Mouse (Mus musculus): ENCODE data around the gene Atf1. TPM values are rescaled to one million over a fixed set of nuclear protein-coding genes. Genes with fewer than 3 reads are reported as not detected.

Gene Atf1
- total RNA-seq (2021): 10 to 100 TPM; 22.5 to 24.2 TPM
- long read RNA-seq, experiment 1, partial matches to known transcripts: 1 of 2 reads
- long read RNA-seq, experiment 1, other reads (novel, unspliced or antisense): 1 of 2 reads
- long read RNA-seq, experiment 2, partial matches to known transcripts: 0 of 2 reads
- long read RNA-seq, experiment 2, other reads (novel, unspliced or antisense): 1 of 2 reads

DNA sequence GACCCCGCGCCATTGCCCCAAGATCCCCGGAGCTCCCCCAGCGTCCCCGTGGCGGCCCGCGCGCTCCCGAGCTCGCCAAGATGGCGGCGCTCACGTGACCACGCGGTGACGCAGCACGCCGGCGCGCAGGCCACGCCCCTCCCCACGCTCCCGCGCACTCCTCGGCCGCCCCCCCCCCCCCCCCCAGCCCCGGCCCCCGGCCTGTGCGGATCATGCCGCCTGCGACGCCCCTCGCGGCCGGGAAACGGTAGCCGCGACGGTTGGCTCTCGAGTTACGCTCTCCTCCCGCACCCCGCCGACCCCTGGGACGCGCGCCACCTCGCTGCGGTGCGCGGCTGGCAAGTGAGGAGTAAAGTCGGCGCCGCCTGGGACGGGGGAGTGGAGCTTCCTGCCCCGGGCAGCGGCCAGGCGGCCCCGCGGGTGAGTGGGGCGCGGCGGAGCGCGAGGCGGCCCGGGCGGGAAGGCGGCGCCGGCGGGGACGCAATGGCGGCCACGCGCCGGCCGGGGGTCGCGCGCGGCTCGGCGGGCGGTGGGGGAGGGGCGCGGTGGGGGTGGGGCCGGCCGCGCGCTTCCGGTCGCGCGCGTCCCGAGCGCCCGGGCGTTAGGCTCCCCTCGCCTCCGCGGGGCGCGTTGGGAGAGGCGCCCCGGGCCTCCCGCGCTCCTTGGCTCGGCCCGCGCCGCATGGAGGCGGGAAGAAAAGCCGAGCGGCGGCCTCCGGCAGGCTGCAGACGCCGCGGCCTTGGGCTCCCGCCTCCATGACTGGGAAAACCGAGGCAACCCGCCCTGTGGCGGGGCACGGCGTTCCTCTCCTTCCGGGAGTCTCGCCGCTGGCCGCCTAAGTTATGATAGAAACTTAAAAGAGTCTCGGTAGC is at the start of gene Atf1:
Gene Atf1 (plus strand): TSS at position 157 of the 872 bp plus-strand sequence.
- peak within 1 kb of the TSS; percentile 100 for H3K27ac ChIP-seq
- peak; percentile 43 for TF ChIP-seq CTCF (conservative IDR thresholded peaks at IDR 0.05)
- peak; percentile 81 to 90 for DNase-seq (ENCODE audit: low spot score in 2 of 2)
- H3K4me3 ChIP-seq: peak within 1 kb of the TSS; percentile 84

DNA sequence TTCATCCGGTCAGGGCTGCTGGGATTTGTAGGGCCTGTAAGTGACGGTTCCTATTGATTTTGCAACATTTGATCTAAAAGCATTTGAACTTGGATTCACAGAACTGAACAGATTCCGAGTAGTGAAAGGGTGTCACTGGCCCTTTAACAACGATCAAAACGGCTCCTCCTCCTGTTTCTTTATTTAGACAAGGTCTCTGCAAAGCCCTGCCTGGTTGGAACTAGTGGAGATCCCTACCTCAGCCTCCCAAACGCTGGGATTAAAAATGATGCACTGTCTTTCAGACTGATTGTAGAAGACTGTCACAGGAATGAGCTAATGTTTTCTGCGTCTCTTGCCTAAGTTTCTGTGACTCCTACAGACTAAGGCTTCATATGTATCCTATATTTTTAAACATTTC is 49.1 kb upstream of the Atf1 start:
- Histone ChIP-seq H3K27ac (no peak overlapping the region), H3K4me3 (no peak overlapping the region)
- no peak for DNase-seq (ENCODE audit: low spot score in 2 of 2)
- TF ChIP-seq CTCF (conservative IDR thresholded peaks at IDR 0.05): no peak

DNA sequence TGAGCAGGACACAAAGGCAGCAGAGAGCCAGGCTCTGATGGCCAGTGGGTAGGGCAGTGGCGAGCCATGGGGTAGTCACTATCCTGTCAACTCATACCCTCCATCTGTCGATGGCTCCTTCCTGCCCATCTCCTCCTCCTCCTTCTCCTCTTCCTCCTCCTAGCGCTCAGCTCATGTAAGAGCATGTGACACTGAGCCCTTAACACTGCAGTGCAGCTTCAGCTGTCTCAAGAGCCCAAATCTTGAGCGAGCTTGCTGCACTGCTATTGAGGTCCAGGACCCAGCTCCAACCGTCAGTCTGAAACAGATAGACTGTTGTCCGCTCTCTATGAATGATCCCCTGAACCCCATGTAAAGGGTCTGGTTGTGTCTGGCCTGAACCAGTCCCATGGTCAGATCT is 47.9 kb upstream of the Atf1 start:
- no peak for TF ChIP-seq CTCF (conservative IDR thresholded peaks at IDR 0.05)
- Histone ChIP-seq H3K4me3 (no peak overlapping the region), H3K27ac (peak overlapping the region; percentile 60)
- DNase-seq (ENCODE audit: low spot score in 2 of 2): no peak

DNA sequence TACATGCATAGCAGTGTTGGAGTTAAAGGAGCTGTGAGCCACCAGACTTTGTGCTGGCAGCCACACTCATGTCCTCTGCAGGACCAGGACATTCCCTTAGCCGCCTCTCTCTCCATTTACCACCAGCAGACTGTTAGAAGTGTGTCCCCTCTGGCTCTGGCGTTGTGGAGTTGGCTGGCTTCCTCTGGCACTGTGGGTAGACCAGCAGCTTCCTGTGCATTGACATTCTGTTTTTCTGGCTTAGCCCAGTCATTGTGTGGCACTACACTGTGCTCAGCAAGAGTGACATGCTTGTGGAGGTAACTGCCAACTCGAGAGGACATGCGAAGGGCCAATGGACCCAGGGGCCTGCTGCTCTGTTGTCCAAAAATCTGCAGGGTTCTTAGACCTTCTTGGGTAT is 47.4 kb upstream of the Atf1 start:
- no peak for DNase-seq (ENCODE audit: low spot score in 2 of 2)
- peak overlapping the region; percentile 60 for H3K27ac ChIP-seq
- no peak for TF ChIP-seq CTCF (conservative IDR thresholded peaks at IDR 0.05)
- no peak overlapping the region for H3K4me3 ChIP-seq

DNA sequence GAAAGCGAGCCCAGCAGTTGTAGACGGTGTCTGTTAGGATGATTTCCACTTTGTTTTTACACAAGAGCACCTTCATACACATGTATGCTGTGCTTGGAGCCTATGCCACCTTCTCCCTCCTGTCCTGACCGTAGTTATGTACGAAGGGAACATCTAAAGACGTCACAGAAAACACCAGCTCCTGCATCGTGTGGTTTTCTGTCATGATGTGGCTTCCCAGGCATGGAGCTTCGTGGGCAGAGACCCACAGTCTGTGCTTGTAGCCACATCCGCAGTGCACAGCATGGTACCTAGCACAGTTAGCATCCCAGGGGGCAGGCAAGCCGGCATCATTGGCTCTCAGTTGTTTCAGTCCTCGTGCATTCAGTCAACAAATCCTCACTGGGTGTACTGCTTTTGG is 45.8 kb upstream of the Atf1 start:
- no peak for DNase-seq (ENCODE audit: low spot score in 2 of 2)
- Histone ChIP-seq H3K4me3 (no peak overlapping the region), H3K27ac (no peak overlapping the region)
- TF ChIP-seq CTCF (conservative IDR thresholded peaks at IDR 0.05): no peak

DNA sequence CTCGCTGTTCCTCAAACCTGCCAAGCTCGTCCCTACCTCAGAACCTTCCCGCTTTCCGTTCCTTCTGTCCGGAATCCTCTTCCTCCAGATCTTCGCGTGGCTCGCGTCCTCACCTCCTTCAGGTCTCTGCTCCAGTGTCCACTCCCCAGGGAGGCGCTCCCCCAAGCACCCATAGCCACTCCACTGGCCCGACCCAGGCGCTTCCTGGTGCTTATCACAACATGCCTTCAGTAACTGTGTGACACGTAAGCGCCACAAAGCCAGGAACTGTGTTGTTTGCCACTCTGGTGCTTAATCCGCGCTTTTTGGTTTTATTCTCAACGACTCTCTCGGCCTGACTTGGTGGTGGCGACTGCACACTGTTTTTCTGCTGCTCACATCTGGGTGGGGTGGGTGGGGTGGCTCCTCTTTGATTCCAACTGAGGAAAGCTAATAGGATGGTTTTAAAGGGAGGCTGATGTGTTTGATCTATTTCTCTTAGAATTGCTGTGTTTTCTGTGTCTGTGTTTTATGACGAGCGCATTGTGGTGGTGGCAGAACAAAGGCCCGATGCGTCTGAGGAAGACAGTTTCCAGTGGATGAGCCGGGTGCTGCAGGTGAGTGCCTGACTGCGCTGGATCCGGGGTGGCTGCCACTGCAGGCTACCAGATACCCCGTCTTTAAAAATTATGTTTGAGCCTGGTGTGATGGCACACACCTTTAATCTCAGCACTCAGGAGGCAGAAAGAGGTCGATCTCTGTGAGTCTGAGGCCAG is 44.9 kb upstream of the Atf1 start:
- TF ChIP-seq CTCF (conservative IDR thresholded peaks at IDR 0.05): no peak
- Histone ChIP-seq H3K4me3 (no peak overlapping the region), H3K27ac (no peak overlapping the region)
- no peak for DNase-seq (ENCODE audit: low spot score in 2 of 2)

DNA sequence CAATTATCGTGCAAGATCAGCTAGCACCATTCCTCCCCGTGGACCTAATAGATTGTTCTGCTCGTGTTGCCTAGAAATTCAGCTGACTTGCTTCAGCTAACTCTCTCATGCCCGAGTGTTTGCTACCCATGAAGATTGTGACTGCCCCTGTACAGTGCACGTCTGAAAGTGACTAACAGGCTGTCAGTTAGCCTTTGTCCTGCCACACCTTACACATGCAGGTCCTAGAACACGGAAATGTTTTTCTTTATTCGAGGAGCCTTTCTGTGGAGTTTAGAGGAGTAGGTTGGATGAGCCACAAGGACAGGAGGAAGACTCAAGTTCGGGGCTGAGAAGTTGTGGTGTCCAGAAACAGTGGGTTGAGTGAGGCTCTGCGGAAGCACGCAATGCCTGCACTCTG is 44.1 kb upstream of the Atf1 start:
- Histone ChIP-seq H3K27ac (no peak overlapping the region), H3K4me3 (no peak overlapping the region)
- TF ChIP-seq CTCF (conservative IDR thresholded peaks at IDR 0.05): no peak
- DNase-seq (ENCODE audit: low spot score in 2 of 2): no peak

DNA sequence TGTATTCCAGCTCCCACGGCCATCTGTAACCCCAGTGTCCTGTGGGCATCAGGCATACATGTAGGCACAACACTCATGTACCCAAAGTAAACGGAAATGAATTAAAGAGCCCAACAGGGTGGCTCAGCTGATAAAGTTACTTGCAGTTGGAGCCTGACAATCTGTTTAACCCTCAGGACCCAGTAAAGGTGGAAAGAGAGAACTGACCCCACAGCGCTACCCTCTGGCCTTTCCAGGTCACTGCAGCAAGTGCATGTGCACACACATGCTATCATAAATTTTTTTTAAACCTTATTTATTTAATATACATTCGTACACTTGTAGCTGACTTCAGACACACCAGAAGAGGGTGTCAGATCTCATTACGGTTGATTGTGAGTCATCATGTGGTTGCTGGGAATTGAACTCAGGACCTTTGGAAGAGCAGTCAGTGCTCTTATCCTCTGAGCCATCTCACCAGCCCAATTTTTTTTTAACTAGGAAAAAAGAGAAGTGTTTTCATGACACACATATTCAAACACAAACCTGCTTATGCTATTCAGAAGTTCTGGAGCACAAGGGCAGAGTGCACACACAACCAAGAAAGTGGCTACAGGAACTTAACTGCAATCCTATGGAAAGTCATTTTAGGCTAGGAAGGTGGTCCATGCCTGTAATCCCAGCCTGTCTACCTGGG is 42.7 kb upstream of the Atf1 start:
- Histone ChIP-seq H3K27ac (no peak overlapping the region), H3K4me3 (no peak overlapping the region)
- no peak for DNase-seq (ENCODE audit: low spot score in 2 of 2)
- TF ChIP-seq CTCF (conservative IDR thresholded peaks at IDR 0.05): peak; percentile 65

DNA sequence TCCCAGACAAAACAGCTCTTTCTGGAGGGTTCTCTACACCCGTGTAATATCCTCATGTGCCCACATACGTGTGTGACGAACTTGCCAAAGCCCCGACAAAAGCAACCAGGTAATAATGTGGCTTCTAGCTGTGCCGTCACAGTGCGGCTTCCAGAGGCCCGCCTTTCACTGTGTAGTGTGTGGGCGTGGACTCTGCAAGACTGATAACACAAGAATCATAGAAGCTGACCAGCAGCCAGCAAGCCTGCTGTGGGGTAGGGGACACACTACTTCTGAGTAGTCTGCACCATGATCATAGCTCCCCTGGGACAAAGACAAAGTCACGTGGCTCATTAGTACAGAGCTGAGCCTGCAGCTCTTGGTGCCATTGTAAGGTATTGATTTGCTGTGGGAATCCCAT is 41.4 kb upstream of the Atf1 start:
- H3K27ac ChIP-seq: no peak overlapping the region
- no peak for DNase-seq (ENCODE audit: low spot score in 2 of 2)
- no peak overlapping the region for H3K4me3 ChIP-seq
- TF ChIP-seq CTCF (conservative IDR thresholded peaks at IDR 0.05): no peak

DNA sequence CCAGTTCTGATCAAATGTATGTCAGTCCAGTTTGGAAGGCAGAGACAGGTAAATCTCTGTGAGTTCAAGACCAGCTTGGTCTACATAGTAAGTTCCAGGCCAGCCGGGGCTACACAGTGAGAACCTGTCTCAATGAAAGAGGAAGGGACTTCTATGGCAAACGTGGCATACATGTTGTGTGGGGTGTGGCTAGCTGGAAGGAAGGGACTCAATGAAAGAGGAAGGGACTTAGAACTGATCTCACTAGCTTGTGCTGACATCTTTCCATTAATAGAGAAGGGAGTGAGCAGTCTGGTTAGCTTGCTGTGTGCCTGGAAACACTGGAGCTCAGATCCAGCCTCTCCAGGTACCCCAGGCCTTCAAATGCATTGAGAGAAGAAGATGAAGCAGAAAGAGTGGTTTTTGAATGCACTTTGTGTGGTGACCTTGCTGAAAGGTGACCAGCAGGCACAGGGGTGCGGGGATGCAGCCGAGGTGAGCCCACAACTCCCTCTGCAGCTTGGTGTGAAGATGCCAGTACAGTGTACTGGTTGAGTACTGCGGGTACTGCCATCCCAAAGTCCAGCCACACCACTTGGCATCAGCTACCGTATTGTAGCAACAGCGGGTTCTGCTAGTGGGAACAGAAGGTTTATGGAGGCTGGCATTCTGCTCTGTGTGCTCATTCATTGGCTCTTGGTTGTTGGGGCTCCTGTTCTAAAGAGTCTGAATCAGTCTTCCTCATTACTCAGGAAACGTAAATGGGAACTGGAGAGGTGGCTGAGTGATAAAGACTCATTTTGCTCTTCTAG is 40.5 kb upstream of the Atf1 start:
- no peak overlapping the region for H3K27ac ChIP-seq
- no peak for TF ChIP-seq CTCF (conservative IDR thresholded peaks at IDR 0.05)
- peak in 1 of 2 experiments; percentile 38 for DNase-seq (ENCODE audit: low spot score in 2 of 2)
- no peak overlapping the region for H3K4me3 ChIP-seq

DNA sequence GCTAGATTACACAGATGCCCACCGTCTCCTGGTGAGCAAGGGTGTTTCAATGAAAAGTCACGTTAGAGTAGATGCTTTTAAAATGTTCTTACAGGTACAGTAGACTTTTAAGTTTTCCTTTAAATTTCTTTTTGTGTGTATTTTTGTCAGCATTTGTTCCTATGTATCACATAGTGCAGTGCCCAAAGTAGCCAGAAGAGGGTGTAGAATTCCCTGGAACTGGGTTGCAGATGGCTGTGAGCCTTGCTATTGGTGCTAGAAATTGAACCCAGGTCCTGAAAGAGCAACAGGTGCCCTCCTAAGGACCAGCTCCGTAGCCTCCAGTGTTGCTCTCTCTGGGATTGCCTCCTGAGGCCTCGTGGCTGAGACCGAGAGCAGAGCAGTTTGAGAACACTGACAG is 39.1 kb upstream of the Atf1 start:
- H3K4me3 ChIP-seq: no peak overlapping the region
- no peak overlapping the region for H3K27ac ChIP-seq
- peak; percentile 59 for TF ChIP-seq CTCF (conservative IDR thresholded peaks at IDR 0.05)
- DNase-seq (ENCODE audit: low spot score in 2 of 2): no peak

DNA sequence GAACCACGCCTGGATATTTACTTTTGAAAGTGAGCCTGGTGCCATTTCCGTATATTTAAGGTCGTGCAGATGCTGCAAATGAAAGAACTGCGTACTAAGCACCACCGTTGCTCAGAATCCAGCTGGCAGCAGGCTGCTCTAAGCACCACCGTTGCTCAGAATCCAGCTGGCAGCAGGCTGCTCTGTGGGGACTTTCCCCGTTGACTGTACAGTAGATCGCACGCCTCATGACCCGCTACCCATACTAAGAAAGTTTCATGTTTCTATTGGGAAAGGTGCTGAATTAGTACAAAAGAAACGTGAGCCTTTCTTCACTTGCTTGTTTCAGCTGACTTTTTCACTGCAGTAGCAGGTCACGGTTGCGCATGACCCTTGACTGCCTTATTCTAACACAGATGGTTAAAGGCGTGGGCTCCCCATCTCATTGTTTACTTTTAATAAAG is 38.6 kb upstream of the Atf1 start:
- no peak for DNase-seq (ENCODE audit: low spot score in 2 of 2)
- Histone ChIP-seq H3K27ac (no peak overlapping the region), H3K4me3 (no peak overlapping the region)
- TF ChIP-seq CTCF (conservative IDR thresholded peaks at IDR 0.05): no peak

All from layer of hippocampus, adult 2 months (tissue).